Mouse (Mus musculus): ENCODE data around the gene AI854703. TPM values are rescaled to one million over a fixed set of nuclear protein-coding genes. Genes with fewer than 3 reads are reported as not detected.
A peak's percentile ranks its signal among the peaks of the same experiment; 100 is the strongest.

AI854703 gene
- polyA plus RNA-seq, 1 experiment from 2014 or later, result 1.0 TPM

DNA sequence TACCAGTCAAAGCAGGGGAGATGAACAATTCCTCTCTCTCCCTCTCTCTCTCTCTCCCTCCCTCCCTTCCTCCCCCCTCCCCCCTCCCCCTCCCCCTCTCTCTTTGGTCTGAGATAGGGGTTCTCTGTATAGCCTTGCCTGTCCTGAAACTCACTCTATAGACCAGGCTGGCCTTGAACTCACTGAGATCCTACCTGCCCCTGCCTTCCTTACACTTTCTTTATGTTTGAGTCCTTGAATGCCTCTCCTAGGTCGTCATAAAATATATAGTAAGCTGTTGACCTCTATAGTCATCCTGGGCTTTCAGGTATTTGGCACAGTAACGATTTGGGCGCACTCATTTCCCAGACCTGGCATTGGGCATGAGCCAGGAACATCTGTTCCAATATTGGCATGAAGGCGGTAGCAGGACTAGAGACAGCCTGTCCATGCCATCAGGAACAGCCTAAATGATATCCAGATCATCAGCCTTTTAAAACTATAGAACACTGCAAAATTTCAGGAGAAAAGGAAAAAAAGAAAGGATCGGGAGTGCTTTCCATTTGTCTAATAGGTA, 50.4 kb downstream of the AI854703 start:
- no peak overlapping the region for H3K27ac ChIP-seq (ENCODE audit: low read length)
- no peaks in the 10 kb centered on the region for H3K27me3 ChIP-seq (ENCODE audit: control insufficient read depth, insufficient read depth, low read length)
- peak overlapping the region; percentile 49 for H3K4me3 ChIP-seq (ENCODE audit: low read length)
- no peaks in the 10 kb centered on the region for H3K9me3 ChIP-seq (replicated peaks; ENCODE audit: control insufficient read depth, low read length)
- no peaks in the 10 kb centered on the region for H3K4me1 ChIP-seq (ENCODE audit: control insufficient read depth, insufficient read depth, low read length)
- no peak for ATAC-seq (replicated peaks; ENCODE audit: extremely low read depth, insufficient read depth, low FRiP score)
- H3K9ac ChIP-seq (ENCODE audit: low read length), result peak overlapping the region; percentile 46; the same call in 1 of the 2 replicates
- H3K36me3 ChIP-seq (ENCODE audit: control insufficient read depth, insufficient read depth), result no peaks in the 10 kb centered on the region; the same call in 1 of the 2 replicates
- peak overlapping the region; percentile 48 for H3K4me2 ChIP-seq (ENCODE audit: low read depth, low read length)
- 78% methylated on average over 5 of the region's 5 CpGs for WGBS

DNA sequence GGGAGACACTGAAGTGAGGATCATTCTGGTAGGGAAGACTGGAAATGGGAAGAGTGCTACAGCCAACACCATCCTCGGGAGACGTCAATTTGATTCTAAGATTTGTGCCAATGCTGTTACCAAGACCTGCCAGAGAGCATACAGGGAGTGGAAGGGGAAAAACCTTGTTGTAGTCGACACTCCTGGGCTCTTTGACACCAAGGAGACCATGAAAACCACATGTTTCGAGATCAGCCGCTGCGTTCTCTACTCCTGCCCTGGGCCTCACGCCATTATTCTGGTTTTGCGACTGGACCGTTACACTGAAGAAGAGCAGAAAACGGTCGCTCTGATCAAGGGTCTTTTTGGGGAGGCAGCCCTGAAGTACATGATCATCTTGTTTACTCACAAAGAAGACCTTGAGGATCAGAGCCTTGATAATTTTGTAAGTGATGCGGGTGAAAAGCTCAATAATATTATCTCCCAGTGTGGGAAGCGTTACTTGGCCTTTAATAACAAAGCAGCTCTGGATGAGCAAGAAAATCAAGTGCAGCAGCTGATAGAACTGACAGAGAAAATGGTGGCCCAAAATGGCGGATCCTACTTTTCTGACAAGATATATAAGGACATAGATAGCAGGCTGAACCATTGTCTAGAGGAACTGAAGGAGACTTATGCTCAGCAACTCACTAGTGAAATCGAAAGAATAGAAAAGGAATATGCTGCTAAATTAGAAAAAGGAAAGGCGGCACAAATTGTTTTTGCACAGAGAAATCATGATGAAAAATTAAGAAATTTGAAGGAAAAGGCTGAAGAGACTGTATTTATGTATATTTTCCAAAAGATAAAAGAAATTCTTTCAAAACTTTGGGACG, 51.2 kb downstream of the AI854703 start:
- Histone ChIP-seq H3K4me2 (ENCODE audit: low read depth, low read length) (peak overlapping the region; percentile 48), H3K9ac (ENCODE audit: low read length) (0 out of 2 replicates have a peak overlapping the region, but pooled peaks have one; percentile 20)

DNA sequence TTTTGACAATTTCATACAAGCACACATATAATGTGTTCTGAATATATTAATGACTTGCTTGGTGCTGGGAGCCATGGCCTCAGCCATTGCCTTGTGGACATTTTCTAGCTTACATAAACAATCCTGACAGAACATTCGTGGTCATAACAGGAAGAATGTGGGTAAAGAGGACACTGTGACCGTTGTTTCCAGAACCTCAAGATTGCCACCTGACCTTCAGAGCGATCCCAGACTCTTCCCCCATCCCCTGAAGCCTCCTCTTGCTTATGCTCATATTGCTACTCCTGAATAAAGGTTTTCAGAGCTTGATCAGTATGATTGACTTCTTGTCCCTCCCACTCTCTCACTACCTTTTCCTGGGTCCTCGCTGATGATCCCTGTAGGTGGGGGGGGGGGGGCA, 51.8 kb downstream of the AI854703 start:
- no peak overlapping the region for H3K4me3 ChIP-seq (ENCODE audit: low read length)
- peak overlapping the region; percentile 18; the same call in 1 of the 2 replicates for H3K4me2 ChIP-seq (ENCODE audit: low read depth, low read length)
- ATAC-seq (replicated peaks; ENCODE audit: extremely low read depth, insufficient read depth, low FRiP score), result no peak
- no peaks in the 10 kb centered on the region for H3K4me1 ChIP-seq (ENCODE audit: control insufficient read depth, insufficient read depth, low read length)
- no peak overlapping the region for H3K9ac ChIP-seq (ENCODE audit: low read length)
- H3K9me3 ChIP-seq (replicated peaks; ENCODE audit: control insufficient read depth, low read length), result no peaks in the 10 kb centered on the region
- 62% methylated on average over 4 of the region's 4 CpGs for WGBS
- no peaks in the 10 kb centered on the region; the same call in 1 of the 2 replicates for H3K36me3 ChIP-seq (ENCODE audit: control insufficient read depth, insufficient read depth)
- H3K27ac ChIP-seq (ENCODE audit: low read length), result no peak overlapping the region
- H3K27me3 ChIP-seq (ENCODE audit: control insufficient read depth, insufficient read depth, low read length), result no peaks in the 10 kb centered on the region

More for the DNA sequence above, 51.2 kb downstream of the AI854703 start:
- ATAC-seq (replicated peaks; ENCODE audit: extremely low read depth, insufficient read depth, low FRiP score), result no peak
- no peaks in the 10 kb centered on the region for H3K27me3 ChIP-seq (ENCODE audit: control insufficient read depth, insufficient read depth, low read length)
- H3K4me1 ChIP-seq (ENCODE audit: control insufficient read depth, insufficient read depth, low read length), result no peaks in the 10 kb centered on the region
- H3K4me3 ChIP-seq (ENCODE audit: low read length), result peak overlapping the region; percentile 49
- no peak overlapping the region for H3K27ac ChIP-seq (ENCODE audit: low read length)
- H3K9me3 ChIP-seq (replicated peaks; ENCODE audit: control insufficient read depth, low read length), result no peaks in the 10 kb centered on the region
- no peaks in the 10 kb centered on the region; the same call in 1 of the 2 replicates for H3K36me3 ChIP-seq (ENCODE audit: control insufficient read depth, insufficient read depth)
- 85% methylated on average over 17 of the region's 17 CpGs for WGBS

DNA sequence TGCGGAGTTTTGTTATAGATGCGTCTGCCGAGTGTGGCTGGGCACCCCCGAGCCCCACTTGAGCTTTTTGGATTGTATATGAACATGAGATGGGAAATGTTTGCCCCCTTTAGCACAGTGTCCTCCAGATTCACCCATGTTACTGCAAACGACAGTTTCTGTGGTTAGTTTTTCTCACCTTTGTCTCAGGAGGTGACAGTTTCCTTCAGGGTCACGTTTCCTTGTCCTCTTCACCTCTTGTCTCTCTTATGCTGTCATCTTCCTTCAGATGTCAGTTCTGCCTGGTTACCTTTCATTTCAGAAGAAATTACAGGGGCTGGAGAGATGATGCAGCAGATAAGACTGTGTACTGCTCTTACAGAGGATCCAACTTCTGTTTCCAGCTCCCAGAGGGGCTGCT, 53.1 kb downstream of the AI854703 start:
- WGBS, result 68% methylated on average over 6 of the region's 6 CpGs
- no peak for ATAC-seq (replicated peaks; ENCODE audit: extremely low read depth, insufficient read depth, low FRiP score)

DNA sequence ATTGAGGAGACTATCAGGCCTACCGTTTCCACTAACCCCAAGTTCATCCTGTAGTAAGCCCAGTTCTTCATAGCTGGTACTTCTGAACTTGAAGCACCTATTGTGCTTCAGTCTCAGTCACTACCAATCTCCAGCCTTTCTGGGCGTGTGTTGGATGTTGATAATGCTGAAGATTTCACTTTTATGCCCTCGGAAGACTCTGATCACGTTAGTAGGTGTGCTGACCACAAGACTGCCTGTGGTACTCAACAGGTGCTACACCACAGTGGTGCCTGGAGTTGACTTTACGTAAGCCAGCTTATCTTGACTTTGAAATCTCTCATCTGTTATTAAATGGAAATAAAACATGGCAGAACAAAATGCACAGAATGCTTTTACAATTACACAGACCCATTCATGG, 53.9 kb downstream of the AI854703 start:
- no peak overlapping the region for H3K4me2 ChIP-seq (ENCODE audit: low read depth, low read length)
- ATAC-seq (replicated peaks; ENCODE audit: extremely low read depth, insufficient read depth, low FRiP score), result no peak
- 74% methylated on average over 5 of the region's 5 CpGs for WGBS

More for the DNA sequence above, 53.1 kb downstream of the AI854703 start:
- no peaks in the 10 kb centered on the region for H3K9me3 ChIP-seq (replicated peaks; ENCODE audit: control insufficient read depth, low read length)
- H3K27ac ChIP-seq (ENCODE audit: low read length), result peak overlapping the region; percentile 59; the same call in 1 of the 2 replicates
- H3K36me3 ChIP-seq (ENCODE audit: control insufficient read depth, insufficient read depth), result no peaks in the 10 kb centered on the region; the same call in 1 of the 2 replicates
- no peak overlapping the region for H3K4me2 ChIP-seq (ENCODE audit: low read depth, low read length)
- H3K27me3 ChIP-seq (ENCODE audit: control insufficient read depth, insufficient read depth, low read length), result no peaks in the 10 kb centered on the region
- no peak overlapping the region for H3K4me3 ChIP-seq (ENCODE audit: low read length)
- no peaks in the 10 kb centered on the region for H3K4me1 ChIP-seq (ENCODE audit: control insufficient read depth, insufficient read depth, low read length)
- H3K9ac ChIP-seq (ENCODE audit: low read length), result no peak overlapping the region

DNA sequence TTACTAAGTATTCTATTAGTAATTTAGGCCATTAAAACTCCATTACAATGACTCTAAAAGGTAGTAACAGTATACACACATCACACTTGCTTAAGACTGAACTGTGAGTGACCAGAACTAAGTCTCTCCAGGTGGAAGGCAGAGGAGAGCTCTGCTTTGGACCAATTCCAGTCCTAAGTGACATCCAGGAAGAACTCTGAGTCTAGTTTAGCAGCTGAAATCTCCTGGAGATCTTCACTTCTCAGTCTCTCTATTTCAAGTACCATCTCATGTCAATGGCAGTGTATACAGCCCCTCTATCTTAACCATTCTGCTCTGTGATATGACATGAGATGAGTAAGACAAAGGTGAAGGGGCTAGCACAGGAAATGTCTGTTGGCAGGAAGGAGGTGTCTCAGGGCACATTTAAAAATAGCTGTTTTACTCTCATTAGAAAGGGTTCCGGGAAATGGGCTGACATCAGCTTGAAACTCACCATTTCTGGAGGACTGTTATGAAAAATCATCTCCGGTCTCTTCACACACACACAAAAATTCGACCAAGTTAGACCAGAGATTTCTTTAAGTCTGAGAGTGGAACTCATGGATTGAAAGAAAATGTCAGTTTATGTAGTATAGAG, 55.0 kb downstream of the AI854703 start:
- ATAC-seq (replicated peaks; ENCODE audit: extremely low read depth, insufficient read depth, low FRiP score), result 0 out of 2 replicates have a peak, but pooled peaks have one; percentile 25
- Histone ChIP-seq H3K4me1 (ENCODE audit: control insufficient read depth, insufficient read depth, low read length) (no peaks in the 10 kb centered on the region), H3K4me2 (ENCODE audit: low read depth, low read length) (no peak overlapping the region), H3K9me3 (replicated peaks; ENCODE audit: control insufficient read depth, low read length) (no peaks in the 10 kb centered on the region), H3K27ac (ENCODE audit: low read length) (peak overlapping the region; percentile 51; the same call in 1 of the 2 replicates), H3K4me3 (ENCODE audit: low read length) (no peak overlapping the region), H3K27me3 (ENCODE audit: control insufficient read depth, insufficient read depth, low read length) (no peaks in the 10 kb centered on the region), H3K36me3 (ENCODE audit: control insufficient read depth, insufficient read depth) (no peaks in the 10 kb centered on the region; the same call in 1 of the 2 replicates), H3K9ac (ENCODE audit: low read length) (no peak overlapping the region)
- WGBS, result 53% methylated on average over 3 of the region's 3 CpGs

More for the DNA sequence above, 53.9 kb downstream of the AI854703 start:
- Histone ChIP-seq H3K4me1 (ENCODE audit: control insufficient read depth, insufficient read depth, low read length) (no peaks in the 10 kb centered on the region), H3K9me3 (replicated peaks; ENCODE audit: control insufficient read depth, low read length) (no peaks in the 10 kb centered on the region), H3K36me3 (ENCODE audit: control insufficient read depth, insufficient read depth) (no peaks in the 10 kb centered on the region; the same call in 1 of the 2 replicates), H3K27me3 (ENCODE audit: control insufficient read depth, insufficient read depth, low read length) (no peaks in the 10 kb centered on the region), H3K27ac (ENCODE audit: low read length) (peak overlapping the region; percentile 32; the same call in 1 of the 2 replicates), H3K4me3 (ENCODE audit: low read length) (no peak overlapping the region), H3K9ac (ENCODE audit: low read length) (no peak overlapping the region)

DNA sequence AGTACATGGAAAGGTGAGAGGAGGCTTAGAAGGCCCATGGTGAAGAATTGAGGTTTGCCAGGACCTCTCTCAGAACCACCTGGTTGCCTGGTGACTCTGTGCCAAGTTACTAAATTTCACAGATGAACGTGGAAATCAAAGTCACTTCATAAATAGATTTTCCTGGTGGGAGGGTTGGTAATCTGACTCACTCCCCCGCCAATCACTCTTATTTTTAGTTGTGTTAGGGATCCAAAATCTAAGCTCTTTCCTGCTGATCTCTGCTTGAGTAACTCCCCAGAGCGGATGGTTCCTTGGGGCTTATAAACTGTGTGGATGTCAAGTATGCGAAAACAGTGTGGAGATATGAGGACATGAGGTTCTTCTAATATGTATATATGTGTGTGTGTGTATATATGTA, 55.7 kb downstream of the AI854703 start:
- Histone ChIP-seq H3K9ac (ENCODE audit: low read length) (no peak overlapping the region), H3K4me3 (ENCODE audit: low read length) (no peak overlapping the region), H3K4me1 (ENCODE audit: control insufficient read depth, insufficient read depth, low read length) (no peaks in the 10 kb centered on the region), H3K9me3 (replicated peaks; ENCODE audit: control insufficient read depth, low read length) (no peaks in the 10 kb centered on the region), H3K27ac (ENCODE audit: low read length) (peak overlapping the region; percentile 51; the same call in 1 of the 2 replicates), H3K36me3 (ENCODE audit: control insufficient read depth, insufficient read depth) (no peaks in the 10 kb centered on the region; the same call in 1 of the 2 replicates), H3K4me2 (ENCODE audit: low read depth, low read length) (no peak overlapping the region), H3K27me3 (ENCODE audit: control insufficient read depth, insufficient read depth, low read length) (no peaks in the 10 kb centered on the region)
- WGBS, result 64% methylated on average over 4 of the region's 4 CpGs
- ATAC-seq (replicated peaks; ENCODE audit: extremely low read depth, insufficient read depth, low FRiP score), result no peak

All from heart, embryonic 16.5 days (tissue).